In genomic region chr2:157418206-157418605, GRCm38 (mm10) we compare ENCODE assay signal across 9 mouse cellular contexts. TPM values are rescaled to one million over a fixed set of nuclear protein-coding genes. Genes with fewer than 3 reads are reported as not detected.
DNase-seq lines count a peak whose midpoint lies in the region; ATAC-seq lines count a peak whose summit lies in the region.
"Had no signal": no experiment of that assay in that cellular context is flagged by ENCODE, and none has a peak within 500 bp of the region (broad histone marks: within the 10 kb centered on the region; RNA-seq: fewer than 3 reads in every experiment).

Gene Src, plus strand, starts transcription at chr2:157418444.

- H3K4me2 ChIP-seq in heart, embryonic 14.5 days (ENCODE audit: low read length): peak within 1 kb of the TSS; percentile 13; the same call in 1 of the 2 replicates
- H3K4me2 ChIP-seq in hindbrain, embryonic 12.5 days (replicated peaks): no peak within 1 kb of the TSS
- H3K4me2 ChIP-seq in lung, embryonic 16.5 days (ENCODE audit: low read depth, low read length): no peak within 1 kb of the TSS

- no peak within 1 kb of the TSS for H3K4me3 ChIP-seq in heart, embryonic 14.5 days (ENCODE audit: control insufficient read depth in 1 of 2, insufficient read depth in 1 of 2, low read depth in 1 of 2, low read length in 2 of 2)
- H3K4me3 ChIP-seq in hindbrain, embryonic 12.5 days: no peak within 1 kb of the TSS
- H3K4me3 ChIP-seq in lung, embryonic 16.5 days (ENCODE audit: low read length): no peak within 1 kb of the TSS

- no peak for DNase-seq in heart, postnatal 36 days
- no peak for DNase-seq in adrenal gland, adult 2 months
- DNase-seq in right cerebral cortex, postnatal 25 days: no peak
- no peak for DNase-seq in spleen, postnatal 4 days (ENCODE audit: low spot score in 2 of 2)
- no peak for DNase-seq in thymus, postnatal 14 days

- WGBS in heart, embryonic 14.5 days: 29% methylated on average over 13 of the region's 13 CpGs
- WGBS in hindbrain, embryonic 12.5 days: 23% methylated on average over 13 of the region's 13 CpGs
- WGBS in lung, embryonic 16.5 days: 30% methylated on average over 13 of the region's 13 CpGs

- peaks cover 11 to 19% of the 10 kb centered on the region in 2 experiments for H3K4me1 ChIP-seq in heart, embryonic 14.5 days (ENCODE audit: control insufficient read depth in 2 of 2, insufficient read depth in 2 of 2, low read length in 2 of 2)
- H3K4me1 ChIP-seq in hindbrain, embryonic 12.5 days: peaks cover 23% of the 10 kb centered on the region
- peaks cover 31% of the 10 kb centered on the region for H3K4me1 ChIP-seq in lung, embryonic 16.5 days (replicated peaks; ENCODE audit: control insufficient read depth, insufficient read depth, low read length)

- intact Hi-C loops in heart, postnatal 36 days (cut with DNase I): no loop called here

- no peaks in the 10 kb centered on the region for H3K36me3 ChIP-seq in heart, embryonic 14.5 days (ENCODE audit: control insufficient read depth, insufficient read depth, low read length)
- H3K36me3 ChIP-seq in hindbrain, embryonic 12.5 days: no peaks in the 10 kb centered on the region
- no peaks in the 10 kb centered on the region for H3K36me3 ChIP-seq in lung, embryonic 16.5 days (ENCODE audit: control insufficient read depth, insufficient read depth, low read length)
- H3K36me3 ChIP-seq: G1E had no signal

- no peak within 1 kb of the TSS for H3K9ac ChIP-seq in heart, embryonic 14.5 days (ENCODE audit: low read length)
- no peak within 1 kb of the TSS for H3K9ac ChIP-seq in hindbrain, embryonic 12.5 days
- H3K9ac ChIP-seq in lung, embryonic 16.5 days (ENCODE audit: low read length): peak within 1 kb of the TSS; percentile 8; the same call in 1 of the 2 replicates

- H3K9me3 ChIP-seq in heart, embryonic 14.5 days (ENCODE audit: control insufficient read depth, low read length): no peaks in the 10 kb centered on the region
- no peaks in the 10 kb centered on the region for H3K9me3 ChIP-seq in hindbrain, embryonic 12.5 days (replicated peaks)
- H3K9me3 ChIP-seq in lung, embryonic 16.5 days (ENCODE audit: control insufficient read depth, low read length): no peaks in the 10 kb centered on the region
- H3K9me3 ChIP-seq: G1E had no signal

- no peaks in the 10 kb centered on the region for H3K27me3 ChIP-seq in heart, embryonic 14.5 days (ENCODE audit: control insufficient read depth, insufficient read depth, low read length)
- H3K27me3 ChIP-seq in hindbrain, embryonic 12.5 days: 0 out of 2 replicates have a peak, but pooled peaks cover 4% of the 10 kb centered on the region
- H3K27me3 ChIP-seq in lung, embryonic 16.5 days (ENCODE audit: control insufficient read depth, insufficient read depth, low read depth, low read length): no peaks in the 10 kb centered on the region

- no peak for ATAC-seq in heart, embryonic 14.5 days (ENCODE audit: insufficient number of reproducible peaks, insufficient read depth, low FRiP score, low read depth)
- ATAC-seq in hindbrain, embryonic 12.5 days (ENCODE audit: low FRiP score): no peak
- no peak for ATAC-seq in lung, embryonic 16.5 days (ENCODE audit: low read depth)

- H3K27ac ChIP-seq in heart, embryonic 14.5 days (replicated peaks in 1 of 2; ENCODE audit: control insufficient read depth in 1 of 2, insufficient read depth in 1 of 2, low read depth in 2 of 2, low read length in 2 of 2): no peak within 1 kb of the TSS
- H3K27ac ChIP-seq in hindbrain, embryonic 12.5 days: peak within 1 kb of the TSS; percentile 6; the same call in 1 of the 2 replicates
- H3K27ac ChIP-seq in lung, embryonic 16.5 days (ENCODE audit: low read length): peak within 1 kb of the TSS; percentile 18

RNA-seq across cellular contexts. Expression of gene Src, which starts in this region (rescaled TPM):
- 4.2 and 6.7 TPM in 2 replicates for polyA plus RNA-seq in heart, embryonic 14.5 days (2014; fragmentation: Nextera tagmentation; extraction: Ambion mirVana)
- total RNA-seq in heart, postnatal 36 days (2021): 1 to 10 TPM; 3.4 to 4.9 TPM
- total RNA-seq in adrenal gland, adult 2 months (2021): 10 to 100 TPM; 12.6 to 22.7 TPM
- polyA plus RNA-seq in adrenal gland, adult 2 months (2012; rRNA removed): 28.4 and 29.4 TPM in 2 replicates
- polyA plus RNA-seq in hindbrain, embryonic 12.5 days (2016; fragmentation: Nextera tagmentation; extraction: Ambion mirVana): 33.6 and 35.1 TPM in 2 replicates
- 20.9 and 21.1 TPM in 2 replicates for polyA plus RNA-seq in lung, embryonic 16.5 days (2015; fragmentation: Nextera tagmentation; extraction: Ambion mirVana)

Comparison
In these comparisons a context has a peak if more than half of its experiments do, and no peak if none do; other contexts are left out.
1. H3K27ac ChIP-seq: peak in hindbrain, embryonic 12.5 days (single experiment) and lung, embryonic 16.5 days (single experiment); none in heart, embryonic 14.5 days (0 of 2).